Mouse (Mus musculus) cerebellum, postnatal 10 days (tissue): ENCODE results near the gene Nbeal1.
"Not testable (repeated sequence)": the region's sequence is repeated elsewhere in the genome, so short reads cannot be mapped to it uniquely, and the experiment has no call there.

ENCODE experiments used
- DNase-seq, 2 experiments: peaks; one replicate each; pipeline ENCODE4 v3.0.0; 2021; ENCODE audit warnings: mixed read lengths in 2 of 2

The Nbeal1 gene

GRCm38 (mm10) chr1:60179932-60180783 lies at the start of gene Nbeal1:
Gene Nbeal1, plus strand, starts transcription at chr1:60180599.
- peak; percentile 99 to 100 for DNase-seq

- DNase-seq = no peak
Observed at GRCm38 (mm10) chr1:60137346-60137745, 43.1 kb upstream of the Nbeal1 start.

GRCm38 (mm10) chr1:60152700-60153099 lies 27.7 kb upstream of the Nbeal1 start:
- DNase-seq = no peak

- no peak for DNase-seq
Observed at GRCm38 (mm10) chr1:60156651-60157050, 23.7 kb upstream of the Nbeal1 start.

- peak; percentile 16 to 23 for DNase-seq
Observed at GRCm38 (mm10) chr1:60158411-60158810, 22.0 kb upstream of the Nbeal1 start.

- DNase-seq = no peak
Observed at GRCm38 (mm10) chr1:60163676-60164075, 16.7 kb upstream of the Nbeal1 start.

- no peak for DNase-seq
Observed at GRCm38 (mm10) chr1:60169626-60170025, 10.8 kb upstream of the Nbeal1 start.

GRCm38 (mm10) chr1:60170251-60170650 lies 10.1 kb upstream of the Nbeal1 start:
- DNase-seq = no peak

GRCm38 (mm10) chr1:60173119-60173518 lies 7.3 kb upstream of the Nbeal1 start:
- no peak for DNase-seq

- DNase-seq = not testable (repeated sequence)
Observed at GRCm38 (mm10) chr1:60177814-60178213, 2.6 kb upstream of the Nbeal1 start.

GRCm38 (mm10) chr1:60179376-60179775 lies 1.0 kb upstream of the Nbeal1 start:
- peak; percentile 8 to 9 for DNase-seq

GRCm38 (mm10) chr1:60180784-60181221 lies 404 bp downstream of the Nbeal1 start:
- DNase-seq = peak; percentile 86 to 87

- no peak for DNase-seq
Observed at GRCm38 (mm10) chr1:60188454-60188853, 8.1 kb downstream of the Nbeal1 start.

- DNase-seq = peak; percentile 18 to 26
Observed at GRCm38 (mm10) chr1:60196813-60197212, 16.4 kb downstream of the Nbeal1 start.

- DNase-seq = no peak
Observed at GRCm38 (mm10) chr1:60199006-60199405, 18.6 kb downstream of the Nbeal1 start.

- no peak for DNase-seq
Observed at GRCm38 (mm10) chr1:60236261-60236660, 55.9 kb downstream of the Nbeal1 start.

GRCm38 (mm10) chr1:60240430-60240829 lies 60.0 kb downstream of the Nbeal1 start:
- DNase-seq = no peak

- DNase-seq = no peak
Observed at GRCm38 (mm10) chr1:60268113-60268512, 87.7 kb downstream of the Nbeal1 start.

GRCm38 (mm10) chr1:60269314-60269713 lies 88.9 kb downstream of the Nbeal1 start:
- no peak for DNase-seq

- peak; percentile 22 to 34 for DNase-seq
Observed at GRCm38 (mm10) chr1:60272471-60272870, 92.1 kb downstream of the Nbeal1 start.

GRCm38 (mm10) chr1:60293921-60294320 lies 113.5 kb downstream of the Nbeal1 start:
- DNase-seq = no peak

GRCm38 (mm10) chr1:60342808-60343629 lies 162.6 kb downstream of the Nbeal1 start, which contains the start of gene Cyp20a1:
Gene Cyp20a1, plus strand, starts transcription at chr1:60343323.
- peak; percentile 92 to 96 for DNase-seq

GRCm38 (mm10) chr1:60343630-60344455 lies 163.4 kb downstream of the Nbeal1 start:
- DNase-seq = no peak
